Mouse (Mus musculus): ENCODE measurements around the gene P2ry6.

DNA sequence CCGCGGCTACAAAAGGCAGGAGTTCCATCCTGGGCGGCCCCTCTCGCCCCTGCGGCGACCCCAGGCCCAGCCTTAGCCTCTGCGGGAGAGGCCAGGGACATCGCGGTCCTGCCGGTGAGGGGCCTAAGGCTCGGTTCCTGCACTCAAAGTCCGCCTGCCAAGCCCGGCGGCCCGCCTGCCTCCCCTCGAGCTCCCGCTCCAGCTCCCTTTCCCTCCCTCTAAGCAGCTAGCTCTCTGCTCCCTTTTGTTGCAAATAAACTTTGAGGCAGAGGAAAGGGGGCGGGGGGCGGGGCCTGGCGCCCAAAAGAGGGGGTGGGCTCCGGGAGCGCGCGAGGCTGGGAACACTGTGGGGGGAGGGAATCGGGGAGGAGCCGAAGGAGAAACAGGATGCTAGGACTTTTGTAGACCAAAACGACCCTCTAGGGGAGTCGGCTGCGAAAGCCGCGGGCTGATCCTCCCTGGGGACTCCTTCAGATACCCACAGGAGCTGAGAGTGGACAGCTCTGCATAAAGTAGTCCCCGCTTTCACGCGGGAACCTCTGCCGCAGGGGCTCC lies 42.4 kb downstream of the P2ry6 start, which contains the start of gene Arhgef17:
- no peak for TF ChIP-seq CTCF (IDR thresholded peaks at IDR 0.05; ENCODE audit: extremely low read depth, insufficient read depth, low read length)
- TF ChIP-seq POLR2A (IDR thresholded peaks at IDR 0.05; ENCODE audit: extremely low read depth, insufficient read depth, low read length): 0 out of 2 replicates have a peak, but pooled peaks have one; percentile 55
